Mouse (Mus musculus) adrenal gland, adult 10 weeks (tissue): Measurements from ENCODE around the gene Olfr459. TPM values are rescaled to one million over a fixed set of nuclear protein-coding genes. Genes with fewer than 3 reads are reported as not detected.

ENCODE experiments used
- polyA plus RNA-seq: library from polyadenylated mRNA; stranded (reverse); fragments of 350-450 nt; fragmentation: Illumina TruSeq; extraction: RNeasy Lipid Tissue Mini Kit (QIAGEN cat#74804); gene quantifications from one replicate; pipeline ENCODE4 v1.2.3, GENCODE M21; 2014; ENCODE audit warnings: low read depth, low replicate concordance

The Olfr459 gene
- polyA plus RNA-seq: not detected

GRCm38 (mm10) chr6:41775077-41775476, at the start of gene Olfr459:
Olfr459 (minus strand) TSS chr6:41775177.

Other genes with a start within 250 kb of the Olfr459 start
- 0.23 TPM for gene Ephb6, start 169.7 kb downstream of the Olfr459 start, polyA plus RNA-seq
- gene Trpv6, start 138.8 kb downstream of the Olfr459 start, polyA plus RNA-seq: not detected
- not detected for gene Trpv5, start 94.4 kb downstream of the Olfr459 start, polyA plus RNA-seq
- gene Llcfc1, start 90.7 kb downstream of the Olfr459 start, polyA plus RNA-seq: not detected
- gene Kel, start 70.8 kb downstream of the Olfr459 start, polyA plus RNA-seq: not detected
- gene Pip, start 72.4 kb upstream of the Olfr459 start, polyA plus RNA-seq: not detected
- gene Sval2, start 77.8 kb upstream of the Olfr459 start, polyA plus RNA-seq: not detected
- gene Sval1, start 176.5 kb upstream of the Olfr459 start, polyA plus RNA-seq: not detected
- gene Sval3, start 193.0 kb upstream of the Olfr459 start, polyA plus RNA-seq: not detected